Comparison of ENCODE assay signal across 8 mouse cellular contexts in genomic region chr4:10875407-10875806, GRCm38 (mm10). TPM values are rescaled to one million over a fixed set of nuclear protein-coding genes. Genes with fewer than 3 reads are reported as not detected.
DNase-seq lines count a peak whose midpoint lies in the region; ATAC-seq and TF ChIP-seq lines count a peak whose summit lies in the region.

No protein-coding gene starts in this region.

- no peak for TF ChIP-seq RAD21 in MEL (IDR thresholded peaks at IDR 0.05; ENCODE audit: low read depth, low read length)

- H3K4me1 ChIP-seq in heart, embryonic 10.5 days = no peaks in the 10 kb centered on the region
- peaks cover 0 to 5% of the 10 kb centered on the region in 2 experiments; a peak in 2 of 4 replicates for H3K4me1 ChIP-seq in MEL (ENCODE audit: control insufficient read depth in 1 of 2, insufficient read depth in 2 of 2, low read length in 2 of 2)
- H3K4me1 ChIP-seq in embryonic facial prominence, embryonic 10.5 days = peaks cover 12% of the 10 kb centered on the region
- peaks cover 17% of the 10 kb centered on the region for H3K4me1 ChIP-seq in hindbrain, embryonic 13.5 days (replicated peaks)
- peaks cover 11% of the 10 kb centered on the region for H3K4me1 ChIP-seq in limb, embryonic 14.5 days (ENCODE audit: control insufficient read depth, insufficient read depth, low read length)

- peak overlapping the region; percentile 68 for H3K4me2 ChIP-seq in hindbrain, embryonic 13.5 days
- peak overlapping the region; percentile 83 for H3K4me2 ChIP-seq in limb, embryonic 14.5 days (replicated peaks; ENCODE audit: low read depth, low read length, severe bottlenecking)

- H3K9ac ChIP-seq in MEL (ENCODE audit: control insufficient read depth, low read depth, low read length, poor library complexity, severe bottlenecking) = peak overlapping the region; percentile 82
- H3K9ac ChIP-seq in hindbrain, embryonic 13.5 days = peak overlapping the region; percentile 91
- peak overlapping the region; percentile 89 for H3K9ac ChIP-seq in limb, embryonic 14.5 days (ENCODE audit: low read depth, low read length, severe bottlenecking)

- DNase-seq in heart, embryonic 10.5 days (ENCODE audit: low spot score) = no peak
- no peak for DNase-seq in heart, adult 8-10 months (ENCODE audit: low spot score)
- peak; percentile 68 for DNase-seq in MEL (ENCODE audit: low read depth, low spot score)
- DNase-seq in embryonic facial prominence, embryonic 10.5 days (ENCODE audit: low spot score) = no peak
- DNase-seq in limb, embryonic 14.5 days (ENCODE audit: low spot score) = no peak
- DNase-seq in naive thymus-derived CD4-positive, alpha-beta T cell, adult 2 months (ENCODE audit: low read depth) = peak; percentile 42
- no peak for DNase-seq in gastrocnemius, postnatal 25 days

- H3K27ac ChIP-seq in heart, embryonic 10.5 days = peak overlapping the region; percentile 94
- H3K27ac ChIP-seq in MEL (ENCODE audit: control insufficient read depth, low read depth, low read length) = peak overlapping the region; percentile 86
- H3K27ac ChIP-seq in embryonic facial prominence, embryonic 10.5 days (replicated peaks) = peak overlapping the region; percentile 96
- peak overlapping the region; percentile 97 for H3K27ac ChIP-seq in hindbrain, embryonic 13.5 days
- no peak overlapping the region for H3K27ac ChIP-seq in limb, embryonic 14.5 days (replicated peaks; ENCODE audit: low read depth, low read length)

- no peaks in the 10 kb centered on the region for H3K36me3 ChIP-seq in heart, embryonic 10.5 days
- peaks cover 0 to 1% of the 10 kb centered on the region in 2 experiments; a peak in 2 of 4 replicates for H3K36me3 ChIP-seq in MEL (ENCODE audit: control insufficient read depth in 1 of 2, insufficient read depth in 2 of 2, low read length in 2 of 2)
- peaks cover 10% of the 10 kb centered on the region for H3K36me3 ChIP-seq in embryonic facial prominence, embryonic 10.5 days (replicated peaks)
- no peaks in the 10 kb centered on the region for H3K36me3 ChIP-seq in hindbrain, embryonic 13.5 days
- H3K36me3 ChIP-seq in limb, embryonic 14.5 days (ENCODE audit: control insufficient read depth, insufficient read depth, low read length) = 0 out of 2 replicates have a peak, but pooled peaks cover 3% of the 10 kb centered on the region

- no peaks in the 10 kb centered on the region for H3K9me3 ChIP-seq in heart, embryonic 10.5 days
- no peaks in the 10 kb centered on the region for H3K9me3 ChIP-seq in MEL (replicated peaks; ENCODE audit: insufficient read depth, low read length)
- H3K9me3 ChIP-seq in embryonic facial prominence, embryonic 10.5 days = no peaks in the 10 kb centered on the region
- H3K9me3 ChIP-seq in hindbrain, embryonic 13.5 days = no peaks in the 10 kb centered on the region
- H3K9me3 ChIP-seq in limb, embryonic 14.5 days (ENCODE audit: control insufficient read depth, low read length) = no peaks in the 10 kb centered on the region

- TF ChIP-seq POLR2A in MEL (IDR thresholded peaks at IDR 0.05; ENCODE audit: control insufficient read depth in 1 of 2, insufficient read depth in 1 of 2, low read depth in 1 of 2, low read length in 2 of 2, poor library complexity in 1 of 2) = peak in 1 of 2 experiments; percentile 48; a peak in 2 of 4 replicates
- TF ChIP-seq POLR2A in limb, embryonic 14.5 days (IDR thresholded peaks at IDR 0.05; ENCODE audit: borderline replicate concordance, extremely low read depth, insufficient read depth, insufficient read length) = no peak

- TF ChIP-seq CTCF in MEL (IDR thresholded peaks at IDR 0.05 in 2 of 3, conservative IDR thresholded peaks at IDR 0.05 in 1 of 3; ENCODE audit: control insufficient read depth in 1 of 3, insufficient read depth in 1 of 3, low read depth in 2 of 3, low read length in 3 of 3, poor library complexity in 1 of 3, severe bottlenecking in 1 of 3) = no peak

- TF ChIP-seq EP300 in MEL (IDR thresholded peaks at IDR 0.05; ENCODE audit: low read depth in 1 of 2, low read length in 2 of 2) = 0 out of 4 replicates have a peak, but pooled peaks of 1 of the 2 experiments have one; percentile 16

- no peaks in the 10 kb centered on the region; the same call in 1 of the 2 replicates for H3K79me2 ChIP-seq in MEL (ENCODE audit: control insufficient read depth, insufficient read depth, low read length, poor library complexity)

- ATAC-seq in hindbrain, embryonic 13.5 days (ENCODE audit: low FRiP score) = no peak
- ATAC-seq in limb, embryonic 14.5 days (ENCODE audit: low FRiP score, low read depth) = no peak

- peak overlapping the region; percentile 89 for H3K4me3 ChIP-seq in heart, embryonic 10.5 days
- H3K4me3 ChIP-seq in MEL (ENCODE audit: control insufficient read depth in 1 of 2, insufficient read depth in 1 of 2, low read depth in 2 of 2, low read length in 2 of 2) = peak overlapping the region; percentile 80 to 85
- H3K4me3 ChIP-seq in embryonic facial prominence, embryonic 10.5 days = peak overlapping the region; percentile 90
- peak overlapping the region; percentile 92 for H3K4me3 ChIP-seq in hindbrain, embryonic 13.5 days
- H3K4me3 ChIP-seq in limb, embryonic 14.5 days (replicated peaks; ENCODE audit: low read length) = peak overlapping the region; percentile 95

- H3K27me3 ChIP-seq in heart, embryonic 10.5 days (ENCODE audit: insufficient read depth, poor library complexity, severe bottlenecking) = no peaks in the 10 kb centered on the region
- H3K27me3 ChIP-seq in MEL (ENCODE audit: control insufficient read depth in 1 of 2, insufficient read depth in 2 of 2, low read length in 2 of 2) = no peaks in the 10 kb centered on the region
- H3K27me3 ChIP-seq in embryonic facial prominence, embryonic 10.5 days (replicated peaks; ENCODE audit: low read depth, poor library complexity, severe bottlenecking) = no peaks in the 10 kb centered on the region
- no peaks in the 10 kb centered on the region for H3K27me3 ChIP-seq in hindbrain, embryonic 13.5 days
- no peaks in the 10 kb centered on the region for H3K27me3 ChIP-seq in limb, embryonic 14.5 days (ENCODE audit: control insufficient read depth, insufficient read depth, low read length)

TF ChIP-seq in MEL, 35 proteins besides CTCF, POLR2A, EP300 and RAD21:
- TF ChIP-seq MEF2A (IDR thresholded peaks at IDR 0.05; ENCODE audit: extremely low read depth, insufficient replicate concordance, low read depth, low read length, poor library complexity, severe bottlenecking) (0 out of 2 replicates have a peak, but pooled peaks have one; percentile 20), TAL1 (IDR thresholded peaks at IDR 0.05; ENCODE audit: low read length) (no peak), BHLHE40 (IDR thresholded peaks at IDR 0.05; ENCODE audit: borderline replicate concordance, low read depth, low read length) (no peak), USF1 (IDR thresholded peaks at IDR 0.05; ENCODE audit: low read depth, low read length) (peak; percentile 83), SMC3 (IDR thresholded peaks at IDR 0.05; ENCODE audit: low read depth, low read length) (no peak), NELFE (IDR thresholded peaks at IDR 0.05; ENCODE audit: low read depth, low read length) (peak; percentile 50; the same call in 1 of the 2 replicates), ETS1 (IDR thresholded peaks at IDR 0.05; ENCODE audit: low read depth, low read length) (0 out of 2 replicates have a peak, but pooled peaks have one; percentile 18), USF2 (IDR thresholded peaks at IDR 0.05; ENCODE audit: borderline replicate concordance in 1 of 2, insufficient read depth in 1 of 2, low read depth in 1 of 2, low read length in 2 of 2) (peak in 1 of 2 experiments; percentile 26; a peak in 1 of 4 replicates), CHD2 (IDR thresholded peaks at IDR 0.05; ENCODE audit: low read length) (peak; percentile 57; the same call in 1 of the 2 replicates), JUND (IDR thresholded peaks at IDR 0.05; ENCODE audit: low read depth, low read length) (no peak), TBP (IDR thresholded peaks at IDR 0.05; ENCODE audit: low read depth, low read length) (peak; percentile 49; the same call in 1 of the 2 replicates), TCF12 (IDR thresholded peaks at IDR 0.05; ENCODE audit: low read depth, low read length) (0 out of 2 replicates have a peak, but pooled peaks have one; percentile 15), RCOR1 (IDR thresholded peaks at IDR 0.05; ENCODE audit: low read depth, low read length) (peak; percentile 41; the same call in 1 of the 2 replicates), MAZ (IDR thresholded peaks at IDR 0.05; ENCODE audit: low read depth, low read length) (peak; percentile 52; the same call in 1 of the 2 replicates), MYC (IDR thresholded peaks at IDR 0.05; ENCODE audit: low read depth, low read length) (peak; percentile 79), MXI1 (IDR thresholded peaks at IDR 0.05; ENCODE audit: low read depth, low read length) (peak; percentile 71), MAX (IDR thresholded peaks at IDR 0.05; ENCODE audit: low read length) (peak; percentile 70)

RNA-seq across cellular contexts. Expression of gene 2610301B20Rik, which starts 1.1 kb away (rescaled TPM):
- polyA plus RNA-seq in heart, embryonic 10.5 days (2016; fragmentation: Nextera tagmentation; extraction: Ambion mirVana) = 22.9 and 23.8 TPM in 2 replicates
- total RNA-seq in heart, adult 8-10 months (2022) = 1 to 10 TPM; 6.1 to 9.5 (median 7.2) TPM
- total RNA-seq in MEL (2012; rRNA removed) = 12.6 and 13.3 TPM in 2 replicates
- 10 to 100 TPM in 1 of 2 experiments, not detected in 1; 15.7 TPM for polyA plus RNA-seq in MEL (2012; ENCODE audit: insufficient read depth in 1 of 2, insufficient read length in 2 of 2, low read depth in 1 of 2, low replicate concordance in 2 of 2, missing spikeins in 1 of 2)
- polyA plus RNA-seq in embryonic facial prominence, embryonic 10.5 days (2016; fragmentation: Nextera tagmentation; extraction: Ambion mirVana) = 30.8 and 32.4 TPM in 2 replicates
- polyA plus RNA-seq in hindbrain, embryonic 13.5 days (2015; fragmentation: Nextera tagmentation; extraction: Ambion mirVana) = 44.4 and 45.0 TPM in 2 replicates
- 24.3 and 25.2 TPM in 2 replicates for polyA plus RNA-seq in limb, embryonic 14.5 days (2012; rRNA removed)
- 30.4 and 30.7 TPM in 2 replicates for polyA plus RNA-seq in limb, embryonic 14.5 days (2014; fragmentation: Nextera tagmentation; extraction: Ambion mirVana)
- total RNA-seq in gastrocnemius, postnatal 25 days (2021) = 1 to 10 TPM; 3.6 to 4.2 TPM

Comparison
In these comparisons a context has a peak if more than half of its experiments do, and no peak if none do; other contexts are left out.
1. DNase-seq: peak in MEL (single experiment) and naive thymus-derived CD4-positive, alpha-beta T cell, adult 2 months (single experiment); none in heart, embryonic 10.5 days (single experiment), heart, adult 8-10 months (single experiment), embryonic facial prominence, embryonic 10.5 days (single experiment), limb, embryonic 14.5 days (single experiment) and gastrocnemius, postnatal 25 days (single experiment).
2. Peak in every context shown above with its lines, with median percentiles within 50 percentile points of each other: H3K4me3 ChIP-seq and H3K9ac ChIP-seq.